Mouse (Mus musculus) neural tube, embryonic 13.5 days (tissue): ENCODE results near the gene Calu. TPM values are rescaled to one million over a fixed set of nuclear protein-coding genes. Genes with fewer than 3 reads are reported as not detected.

Source experiments
- ATAC-seq: fragments of 200-750 bp; cut with Nextera tagmentation; 2 replicates; pipeline ENCODE4 v1.8.0; 2017; ENCODE audit warnings: low read depth, mild to moderate bottlenecking, moderate TSS enrichment, moderate library complexity
- H3K27ac ChIP-seq: fragments of 300-500 bp; sonication (generic); replicated peaks from 2 replicates; pipeline ENCODE4 v1.5.1; 2015; ENCODE audit warnings: moderate library complexity, mild to moderate bottlenecking, inconsistent platforms
- H3K27me3 ChIP-seq: fragments of 300-500 bp; sonication (generic); 2 replicates; pipeline ENCODE4 v1.6.1; 2015; ENCODE audit warnings: mild to moderate bottlenecking, inconsistent platforms
- H3K36me3 ChIP-seq: fragments of 300-500 bp; sonication (generic); 2 replicates; pipeline ENCODE4 v1.6.1; 2015; ENCODE audit warnings: mild to moderate bottlenecking, inconsistent platforms
- H3K4me1 ChIP-seq: fragments of 300-500 bp; sonication (generic); replicated peaks from 2 replicates; pipeline ENCODE4 v1.6.1; 2015; ENCODE audit warnings: inconsistent platforms
- H3K4me2 ChIP-seq: fragments of 300-500 bp; sonication (generic); 2 replicates; pipeline ENCODE4 v1.6.1; 2015; ENCODE audit warnings: inconsistent platforms, mild to moderate bottlenecking, moderate library complexity
- H3K4me3 ChIP-seq: fragments of 300-500 bp; sonication (generic); 2 replicates; pipeline ENCODE4 v1.5.1; 2015; ENCODE audit warnings: mild to moderate bottlenecking, inconsistent platforms
- H3K9ac ChIP-seq: fragments of 300-500 bp; sonication (generic); 2 replicates; pipeline ENCODE4 v1.6.1; 2015; ENCODE audit warnings: moderate library complexity, mild to moderate bottlenecking, inconsistent platforms
- H3K9me3 ChIP-seq: fragments of 300-500 bp; sonication (generic); 2 replicates; pipeline ENCODE4 v1.6.1; 2016; ENCODE audit warnings: inconsistent platforms
- WGBS: fragments of 180-500 bp; shearing (Covaris S2); methylation state at CpG from one replicate; pipeline ENCODE4 v1.1.7; 2015; 5-methylcytosine and 5-hydroxymethylcytosine counted together
- polyA plus RNA-seq: library from polyadenylated mRNA; unstranded; fragments of >200 nt; fragmentation: Nextera tagmentation; extraction: Ambion mirVana; gene quantifications from 2 replicates; pipeline ENCODE4 v1.2.1, GENCODE M21; 2015

The Calu gene
- polyA plus RNA-seq, 1 experiment from 2014 or later = 180 TPM

DNA sequence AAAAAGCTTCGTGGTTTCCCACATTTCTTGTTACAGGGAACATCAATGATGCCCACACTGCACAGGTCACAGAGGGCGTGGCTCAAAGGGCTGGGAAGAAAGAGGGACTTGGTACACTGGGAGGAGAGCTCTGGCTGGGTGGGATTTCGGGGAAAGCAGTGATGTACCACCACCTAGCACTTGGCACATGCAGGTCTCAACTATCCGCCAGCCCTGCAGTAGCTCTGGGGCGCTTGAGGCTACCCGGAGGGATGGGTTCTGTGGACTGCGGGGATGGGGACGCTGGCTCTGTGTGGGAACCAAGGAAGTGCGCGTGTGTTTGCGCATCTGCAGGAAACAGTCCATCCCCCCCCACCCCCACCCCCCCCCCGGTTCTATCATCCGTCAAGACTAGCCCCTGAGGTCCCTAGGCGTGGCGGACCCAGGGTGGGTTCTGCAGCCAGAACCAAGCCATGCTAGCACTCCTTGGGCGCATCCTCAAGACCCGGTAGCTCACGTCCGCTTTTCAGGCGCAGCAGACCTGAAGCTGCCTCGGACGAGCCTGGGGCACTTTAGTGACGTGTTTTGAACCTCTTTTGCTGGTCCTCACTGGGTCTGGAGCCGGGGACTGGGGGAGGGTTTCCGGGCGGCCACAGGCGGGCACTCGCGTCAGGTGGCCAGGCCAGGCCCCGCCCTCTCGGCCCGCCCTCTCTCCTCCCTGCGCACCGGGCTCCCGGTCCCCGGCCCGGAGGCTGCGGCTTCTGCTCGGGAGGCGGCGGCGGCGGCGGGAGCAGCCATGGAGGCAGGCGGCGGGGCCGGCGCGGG lies 48.2 kb downstream of the Calu start, which contains the start of gene Ccdc136:
Ccdc136 (plus strand) TSS at position 400 of the 804 bp plus-strand sequence.
- peak within 1 kb of the TSS; percentile 70 for H3K4me2 ChIP-seq
- H3K36me3 ChIP-seq = peaks cover 8% of the 10 kb centered on the region; the same call in 1 of the 2 replicates
- peaks cover 23% of the 10 kb centered on the region for H3K4me1 ChIP-seq
- under 1% methylated on average over 43 of the region's 49 CpGs for WGBS
- no peaks in the 10 kb centered on the region for H3K9me3 ChIP-seq
- H3K4me3 ChIP-seq = peak within 1 kb of the TSS; percentile 61
- H3K27me3 ChIP-seq = peaks cover 24% of the 10 kb centered on the region
- ATAC-seq = peak; percentile 94
- H3K9ac ChIP-seq = peak within 1 kb of the TSS; percentile 81
- H3K27ac ChIP-seq = peak within 1 kb of the TSS; percentile 77

- WGBS = under 1% methylated on average over 23 of the region's 24 CpGs
- peak; percentile 74 for ATAC-seq
These were observed 49.1 kb downstream of the Calu start for GRCm38 (mm10) chr6:29396714-29397540.

GRCm38 (mm10) chr6:29397575-29397974 lies 49.7 kb downstream of the Calu start:
- Histone ChIP-seq H3K4me2 (peak overlapping the region; percentile 70), H3K36me3 (peaks cover 8% of the 10 kb centered on the region; the same call in 1 of the 2 replicates), H3K9me3 (no peaks in the 10 kb centered on the region), H3K27me3 (peaks cover 28% of the 10 kb centered on the region), H3K4me1 (peaks cover 24% of the 10 kb centered on the region), H3K9ac (peak overlapping the region; percentile 81), H3K4me3 (peak overlapping the region; percentile 61), H3K27ac (peak overlapping the region; percentile 77)
- WGBS = 4% methylated on average over 6 of the region's 6 CpGs
- peak; percentile 33 for ATAC-seq

More at GRCm38 (mm10) chr6:29396714-29397540, 49.1 kb downstream of the Calu start:
- H3K4me2 ChIP-seq = peak overlapping the region; percentile 70
- H3K27me3 ChIP-seq = peaks cover 28% of the 10 kb centered on the region
- peak overlapping the region; percentile 81 for H3K9ac ChIP-seq
- H3K4me1 ChIP-seq = peaks cover 23% of the 10 kb centered on the region
- peak overlapping the region; percentile 77 for H3K27ac ChIP-seq
- peaks cover 8% of the 10 kb centered on the region; the same call in 1 of the 2 replicates for H3K36me3 ChIP-seq
- peak overlapping the region; percentile 61 for H3K4me3 ChIP-seq
- no peaks in the 10 kb centered on the region for H3K9me3 ChIP-seq

GRCm38 (mm10) chr6:29399851-29400250 lies 52.0 kb downstream of the Calu start:
- 73% methylated on average over 4 of the region's 4 CpGs for WGBS
- ATAC-seq = no peak
- H3K4me2 ChIP-seq = no peak overlapping the region

DNA sequence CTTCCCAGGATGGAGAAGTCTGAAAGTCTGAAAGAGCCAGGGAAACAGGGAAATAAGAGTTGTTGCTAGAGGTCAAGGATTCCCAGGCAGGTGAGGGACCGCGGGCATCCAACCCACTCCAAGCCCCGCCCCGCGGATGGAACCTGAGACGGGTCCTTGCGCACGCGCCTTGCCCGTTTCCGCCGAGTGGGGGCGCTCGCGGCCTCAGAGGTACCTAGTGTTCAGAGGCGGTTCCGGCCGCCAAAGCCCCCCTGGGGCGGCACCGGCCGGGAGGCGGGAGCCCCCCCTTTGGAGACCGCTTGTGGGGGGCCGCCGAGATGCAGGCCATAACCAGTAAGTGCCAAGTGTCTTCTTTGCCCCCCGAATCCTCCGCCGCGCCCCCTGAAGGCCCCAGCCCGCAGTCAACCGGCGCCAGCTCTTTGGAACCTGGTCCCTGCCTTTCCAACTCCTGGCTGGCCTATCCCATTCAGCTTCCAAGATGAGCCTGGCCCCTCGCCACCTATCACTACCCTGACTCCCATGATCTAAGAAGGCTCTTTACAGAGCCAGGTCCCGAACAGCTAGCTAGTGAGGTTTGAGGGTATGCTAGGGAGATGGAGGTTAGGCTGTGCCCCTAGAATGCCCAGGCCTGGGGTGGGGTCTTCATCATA lies 54.9 kb downstream of the Calu start:
- H3K4me1 ChIP-seq = peaks cover 23% of the 10 kb centered on the region; the same call in 1 of the 2 replicates
- no peak overlapping the region for H3K9ac ChIP-seq
- H3K27ac ChIP-seq = no peak overlapping the region
- peaks cover 20% of the 10 kb centered on the region for H3K36me3 ChIP-seq
- no peak overlapping the region for H3K4me3 ChIP-seq
- ATAC-seq = no peak
- peak overlapping the region; percentile 29; the same call in 1 of the 2 replicates for H3K4me2 ChIP-seq
- WGBS = 8% methylated on average over 34 of the region's 34 CpGs
- no peaks in the 10 kb centered on the region for H3K9me3 ChIP-seq
- 0 out of 2 replicates have a peak, but pooled peaks cover 6% of the 10 kb centered on the region for H3K27me3 ChIP-seq

More at GRCm38 (mm10) chr6:29399851-29400250, 52.0 kb downstream of the Calu start:
- Histone ChIP-seq H3K27me3 (peaks cover 12% of the 10 kb centered on the region), H3K4me3 (no peak overlapping the region), H3K36me3 (peaks cover 8% of the 10 kb centered on the region; the same call in 1 of the 2 replicates), H3K27ac (no peak overlapping the region), H3K9me3 (no peaks in the 10 kb centered on the region), H3K4me1 (peaks cover 27% of the 10 kb centered on the region), H3K9ac (no peak overlapping the region)

DNA sequence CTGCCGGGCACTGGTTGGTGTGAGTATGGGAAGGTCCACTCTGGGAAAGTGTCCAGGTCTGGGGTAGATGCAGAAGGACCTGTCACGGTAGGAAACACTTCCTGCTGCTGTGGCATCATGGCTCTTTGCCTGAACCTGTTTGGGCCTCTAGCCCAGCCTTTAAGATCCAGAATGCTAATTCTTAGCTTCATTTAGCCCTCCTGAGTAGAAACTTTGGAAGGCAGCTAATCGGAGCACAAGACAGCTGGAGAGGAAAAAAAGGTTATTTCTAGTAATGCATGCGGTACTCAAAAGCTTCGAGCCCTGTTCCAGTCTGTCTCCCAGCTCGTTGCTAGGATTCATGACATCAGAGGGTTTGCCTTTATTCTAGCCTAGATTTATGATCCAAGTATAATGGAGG lies 58.5 kb downstream of the Calu start:
- H3K4me2 ChIP-seq = no peak overlapping the region
- no peaks in the 10 kb centered on the region for H3K9me3 ChIP-seq
- H3K9ac ChIP-seq = no peak overlapping the region
- no peak overlapping the region for H3K4me3 ChIP-seq
- H3K27ac ChIP-seq = peak overlapping the region; percentile 71; the same call in 1 of the 2 replicates
- H3K36me3 ChIP-seq = peaks cover 39% of the 10 kb centered on the region
- peak; percentile 82 for ATAC-seq
- 27% methylated on average over 6 of the region's 6 CpGs for WGBS
- 0 out of 2 replicates have a peak, but pooled peaks cover under 1% of the 10 kb centered on the region for H3K27me3 ChIP-seq
- H3K4me1 ChIP-seq = peaks cover 18% of the 10 kb centered on the region; the same call in 1 of the 2 replicates

DNA sequence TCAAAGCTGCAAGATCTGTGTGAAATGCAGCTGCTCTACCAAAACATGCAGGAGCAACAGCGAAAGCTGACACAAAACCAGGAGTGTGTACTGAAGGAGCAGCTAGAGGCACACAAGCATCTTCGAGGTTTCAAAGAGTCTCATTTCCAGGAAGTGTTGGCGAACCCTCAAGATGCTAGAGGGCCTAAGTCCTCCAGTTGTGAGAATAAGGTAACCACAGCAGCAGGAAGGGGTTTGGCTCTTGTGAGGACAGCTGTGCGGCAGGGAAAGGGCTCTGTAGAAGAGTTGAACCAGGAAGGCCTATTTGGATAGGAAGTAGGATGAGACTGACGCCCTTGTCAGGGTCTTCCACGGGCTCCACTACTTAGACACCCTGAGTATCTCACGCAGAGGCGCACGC lies 67.6 kb downstream of the Calu start:
- H3K27me3 ChIP-seq = no peaks in the 10 kb centered on the region
- no peak overlapping the region for H3K4me2 ChIP-seq
- H3K4me3 ChIP-seq = no peak overlapping the region
- peaks cover 84% of the 10 kb centered on the region for H3K36me3 ChIP-seq
- ATAC-seq = no peak
- 86% methylated on average over 9 of the region's 9 CpGs for WGBS
- no peak overlapping the region for H3K9ac ChIP-seq
- no peaks in the 10 kb centered on the region for H3K9me3 ChIP-seq
- no peak overlapping the region for H3K27ac ChIP-seq
- no peaks in the 10 kb centered on the region for H3K4me1 ChIP-seq

GRCm38 (mm10) chr6:29420596-29420995 lies 72.7 kb downstream of the Calu start:
- H3K36me3 ChIP-seq = peaks cover 51% of the 10 kb centered on the region
- ATAC-seq = no peak
- WGBS = 92% methylated on average over 2 of the region's 2 CpGs
- H3K9me3 ChIP-seq = no peaks in the 10 kb centered on the region
- H3K4me3 ChIP-seq = no peak overlapping the region
- H3K9ac ChIP-seq = no peak overlapping the region
- no peak overlapping the region for H3K4me2 ChIP-seq
- no peaks in the 10 kb centered on the region for H3K4me1 ChIP-seq
- H3K27me3 ChIP-seq = no peaks in the 10 kb centered on the region
- H3K27ac ChIP-seq = no peak overlapping the region

DNA sequence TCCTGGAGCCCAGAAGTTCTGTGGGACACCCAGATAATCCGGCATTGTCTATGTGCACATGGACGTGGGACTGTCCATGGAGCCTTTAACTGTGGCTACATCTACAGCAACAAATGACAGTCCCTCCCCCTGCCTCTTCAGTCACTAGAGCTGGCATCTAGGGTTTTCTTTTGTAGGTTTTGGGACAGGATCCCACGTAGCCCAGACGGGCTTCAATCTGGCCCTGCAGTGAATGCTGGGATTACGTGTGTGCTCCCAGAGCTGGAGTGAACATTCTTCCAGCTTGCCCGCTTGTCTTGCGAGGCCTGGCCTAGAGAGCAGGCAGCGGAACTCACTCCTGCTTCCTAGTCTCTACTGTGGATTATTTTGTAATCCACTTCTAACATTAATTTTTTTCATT lies 77.2 kb downstream of the Calu start:
- Histone ChIP-seq H3K36me3 (peaks cover 18% of the 10 kb centered on the region), H3K4me3 (no peak overlapping the region), H3K9me3 (no peaks in the 10 kb centered on the region), H3K27ac (no peak overlapping the region), H3K4me1 (no peaks in the 10 kb centered on the region), H3K27me3 (peaks cover 3% of the 10 kb centered on the region; the same call in 1 of the 2 replicates), H3K9ac (no peak overlapping the region), H3K4me2 (no peak overlapping the region)
- no peak for ATAC-seq
- WGBS = 84% methylated on average over 8 of the region's 8 CpGs

DNA sequence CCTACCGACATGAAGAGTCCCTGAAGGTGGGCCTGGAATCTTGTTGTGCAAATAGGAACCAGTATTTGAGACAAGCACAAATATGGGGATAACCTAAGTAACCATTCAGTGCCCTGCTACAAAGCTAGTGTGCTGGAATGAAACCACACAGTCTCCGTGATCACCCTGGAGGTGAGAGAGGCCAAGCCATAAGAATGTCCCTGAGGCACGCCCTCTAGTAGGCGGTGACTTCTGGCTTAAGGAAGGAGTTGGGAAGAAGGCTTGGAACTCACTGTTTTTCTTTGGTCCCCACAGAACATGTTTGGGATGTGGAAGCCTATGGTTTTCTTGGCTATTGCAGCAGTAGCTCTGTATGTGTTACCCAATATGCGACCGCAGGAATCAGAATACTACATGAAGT lies 78.5 kb downstream of the Calu start:
- H3K27me3 ChIP-seq = peaks cover 13% of the 10 kb centered on the region
- H3K4me2 ChIP-seq = no peak overlapping the region
- H3K9ac ChIP-seq = no peak overlapping the region
- H3K4me1 ChIP-seq = peaks cover under 1% of the 10 kb centered on the region; the same call in 1 of the 2 replicates
- 82% methylated on average over 6 of the region's 6 CpGs for WGBS
- no peak overlapping the region for H3K27ac ChIP-seq
- peaks cover 14% of the 10 kb centered on the region for H3K36me3 ChIP-seq
- no peak overlapping the region for H3K4me3 ChIP-seq
- no peaks in the 10 kb centered on the region for H3K9me3 ChIP-seq
- no peak for ATAC-seq
